Mouse (Mus musculus): ENCODE measurements around the gene Ripor3.

Gene Ripor3

GRCm38 (mm10) chr2:168028376-168028775, 18.0 kb upstream of the Ripor3 start:
- DNase-seq (ENCODE audit: low read depth) = no peak

GRCm38 (mm10) chr2:168026467-168026866, 16.0 kb upstream of the Ripor3 start:
- DNase-seq (ENCODE audit: low read depth) = peak; percentile 83

GRCm38 (mm10) chr2:168025882-168026281, 15.5 kb upstream of the Ripor3 start:
- no peak for DNase-seq (ENCODE audit: low read depth)

GRCm38 (mm10) chr2:168025174-168025573, 14.8 kb upstream of the Ripor3 start:
- DNase-seq (ENCODE audit: low read depth) = no peak

GRCm38 (mm10) chr2:168023763-168024402, 13.5 kb upstream of the Ripor3 start:
- DNase-seq (ENCODE audit: low read depth) = peak; percentile 72

GRCm38 (mm10) chr2:168019201-168019715, 8.8 kb upstream of the Ripor3 start:
- DNase-seq (ENCODE audit: low read depth) = no peak

- peak; percentile 58 for DNase-seq (ENCODE audit: low read depth)
Observed at GRCm38 (mm10) chr2:168016951-168017391, 6.6 kb upstream of the Ripor3 start.

GRCm38 (mm10) chr2:168010893-168011292, 475 bp upstream of the Ripor3 start:
- no peak for DNase-seq (ENCODE audit: low read depth)

GRCm38 (mm10) chr2:168008132-168008531, 2.3 kb downstream of the Ripor3 start:
- DNase-seq (ENCODE audit: low read depth) = no peak

- DNase-seq (ENCODE audit: low read depth) = no peak
Observed at GRCm38 (mm10) chr2:168006489-168006888, 3.9 kb downstream of the Ripor3 start.

GRCm38 (mm10) chr2:168005616-168006015, 4.8 kb downstream of the Ripor3 start:
- DNase-seq (ENCODE audit: low read depth) = peak; percentile 84

GRCm38 (mm10) chr2:168005005-168005404, 5.4 kb downstream of the Ripor3 start:
- DNase-seq (ENCODE audit: low read depth) = no peak

GRCm38 (mm10) chr2:168004369-168004768, 6.0 kb downstream of the Ripor3 start:
- no peak for DNase-seq (ENCODE audit: low read depth)

- DNase-seq (ENCODE audit: low read depth) = no peak
Observed at GRCm38 (mm10) chr2:168003431-168003830, 7.0 kb downstream of the Ripor3 start.

- DNase-seq (ENCODE audit: low read depth) = no peak
Observed at GRCm38 (mm10) chr2:168002884-168003283, 7.5 kb downstream of the Ripor3 start.

- no peak for DNase-seq (ENCODE audit: low read depth)
Observed at GRCm38 (mm10) chr2:168002188-168002587, 8.2 kb downstream of the Ripor3 start.

- peak; percentile 31 for DNase-seq (ENCODE audit: low read depth)
Observed at GRCm38 (mm10) chr2:167999145-167999743, 11.2 kb downstream of the Ripor3 start.

- no peak for DNase-seq (ENCODE audit: low read depth)
Observed at GRCm38 (mm10) chr2:167997562-167997961, 12.9 kb downstream of the Ripor3 start.

- DNase-seq (ENCODE audit: low read depth) = peak; percentile 30
Observed at GRCm38 (mm10) chr2:167996672-167997215, 13.7 kb downstream of the Ripor3 start.

GRCm38 (mm10) chr2:167995870-167996635, 14.4 kb downstream of the Ripor3 start:
- DNase-seq (ENCODE audit: low read depth) = no peak

- no peak for DNase-seq (ENCODE audit: low read depth)
Observed at GRCm38 (mm10) chr2:167993260-167993659, 17.2 kb downstream of the Ripor3 start.

GRCm38 (mm10) chr2:167989310-167989709, 21.1 kb downstream of the Ripor3 start:
- DNase-seq (ENCODE audit: low read depth) = no peak

All from 416B (cell line).